Mouse (Mus musculus) G1E (cell line): Measurements from ENCODE around the gene Gm45753.

Experiments
- CTCF ChIP-seq: IDR thresholded peaks from 2 replicates; pipeline ENCODE4 v1.5.1; 2012; ENCODE audit warnings: low read depth, low read length, inconsistent platforms, mixed read lengths
- POLR2AphosphoS5 ChIP-seq: IDR thresholded peaks from 2 replicates; pipeline ENCODE4 v1.6.1; 2012; ENCODE audit warnings: low read depth, low read length, inconsistent platforms; ENCODE audit not compliant: insufficient replicate concordance

DNA sequence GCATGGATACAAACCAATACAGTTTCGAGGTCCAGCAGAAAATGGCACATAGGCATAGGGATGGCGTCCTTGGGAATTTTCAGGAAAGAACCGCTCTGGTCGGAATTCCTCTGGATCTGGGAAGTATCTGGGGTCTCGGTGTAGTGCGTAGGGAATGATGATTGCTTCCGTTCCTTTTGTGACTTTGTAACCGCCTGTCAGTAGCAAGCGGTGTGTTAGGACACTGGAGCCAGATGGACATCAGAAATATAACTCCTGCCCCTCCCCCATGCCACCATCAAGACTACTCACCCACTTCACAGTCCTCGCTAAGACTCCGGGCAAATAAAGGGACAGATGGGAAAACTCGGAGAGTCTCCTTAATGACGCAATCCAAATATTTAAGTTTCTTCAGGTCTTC is at the start of gene Gm45753:
- no peak for TF ChIP-seq POLR2AphosphoS5
- TF ChIP-seq CTCF, result no peak
